In genomic region chr12:72292566-72292965, GRCm38 (mm10) we compare ENCODE assay signal across 25 mouse cellular contexts.
"Had no signal": no experiment of that assay in that cellular context is flagged by ENCODE, and none has a peak within 500 bp of the region (broad histone marks: within the 10 kb centered on the region; RNA-seq: fewer than 3 reads in every experiment).

No protein-coding gene starts in this region.

- H3K27ac ChIP-seq: heart, embryonic 13.5 days; heart, embryonic 15.5 days; hindbrain, embryonic 13.5 days; hindbrain, embryonic 15.5 days; hindbrain, postnatal 0 days; kidney, embryonic 15.5 days; limb, embryonic 13.5 days; limb, embryonic 15.5 days; liver, embryonic 12.5 days; liver, embryonic 14.5 days had no signal

- H3K27me3 ChIP-seq: heart, embryonic 13.5 days; heart, embryonic 15.5 days; hindbrain, embryonic 13.5 days; hindbrain, embryonic 15.5 days; kidney, embryonic 15.5 days; limb, embryonic 13.5 days; limb, embryonic 15.5 days; liver, embryonic 12.5 days had no signal

- H3K9ac ChIP-seq: heart, embryonic 13.5 days; heart, embryonic 15.5 days; hindbrain, embryonic 13.5 days; hindbrain, embryonic 15.5 days; kidney, embryonic 15.5 days; limb, embryonic 13.5 days; limb, embryonic 15.5 days; liver, embryonic 12.5 days; liver, embryonic 14.5 days had no signal

- H3K4me3 ChIP-seq: heart, embryonic 13.5 days; heart, embryonic 15.5 days; hindbrain, embryonic 13.5 days; hindbrain, embryonic 15.5 days; kidney, embryonic 15.5 days; limb, embryonic 13.5 days; limb, embryonic 15.5 days; liver, embryonic 12.5 days had no signal

- H3K9me3 ChIP-seq: hindbrain, embryonic 13.5 days; hindbrain, embryonic 15.5 days; kidney, embryonic 15.5 days; limb, embryonic 15.5 days; liver, embryonic 12.5 days had no signal

- ATAC-seq: hindbrain, postnatal 0 days; intestine, embryonic 16.5 days; liver, embryonic 12.5 days had no signal

- H3K36me3 ChIP-seq: heart, embryonic 13.5 days; heart, embryonic 15.5 days; hindbrain, embryonic 13.5 days; hindbrain, embryonic 15.5 days; kidney, embryonic 15.5 days; limb, embryonic 13.5 days; limb, embryonic 15.5 days; liver, embryonic 12.5 days had no signal

- H3K4me1 ChIP-seq: heart, embryonic 13.5 days; heart, embryonic 15.5 days; hindbrain, embryonic 13.5 days; kidney, embryonic 15.5 days; limb, embryonic 13.5 days; limb, embryonic 15.5 days; liver, embryonic 12.5 days had no signal

- H3K4me2 ChIP-seq: heart, embryonic 11.5 days; heart, embryonic 13.5 days; heart, embryonic 15.5 days; hindbrain, embryonic 13.5 days; hindbrain, embryonic 15.5 days; kidney, embryonic 15.5 days; limb, embryonic 13.5 days; limb, embryonic 15.5 days; liver, embryonic 12.5 days had no signal

- DNase-seq: gastrocnemius, postnatal 14 days; gastrocnemius, postnatal 36 days; heart, adult 18-20 months; heart, postnatal 14 days; heart, postnatal 36 days; kidney, adult 11 months; kidney, adult 2 months; kidney, adult 9 months; kidney, postnatal 10 days; kidney, postnatal 36 days; layer of hippocampus, adult 9-11 months; layer of hippocampus, postnatal 36 days; left cerebral cortex, postnatal 4 days had no signal
